Mouse (Mus musculus) urinary bladder, postnatal 4 days (tissue): Measurements from ENCODE around the gene Vmn2r33.
"Not testable (repeated sequence)": the region's sequence is repeated elsewhere in the genome, so short reads cannot be mapped to it uniquely, and the experiment has no call there.

ENCODE experiments used
- DNase-seq, 2 experiments: peaks; one replicate each; pipeline ENCODE4 v3.0.0; 2021 to 2022; ENCODE audit warnings: low spot score in 2 of 2

The Vmn2r33 gene

GRCm38 (mm10) chr7:7566686-7567085, at the start of gene Vmn2r33:
Vmn2r33 (minus strand) TSS chr7:7566786.
- not testable (repeated sequence) for DNase-seq
